Mouse (Mus musculus): Measurements from ENCODE around the gene Sgpp1.

The Sgpp1 gene
- long read RNA-seq, experiment 1, transcript Sgpp1-201 (3 exons, 3,323 nt) = major isoform, 95 of 111 reads
- long read RNA-seq, experiment 1, partial matches to known transcripts = 2 of 111 reads
- long read RNA-seq, experiment 1, other reads (novel, unspliced or antisense) = 14 of 111 reads
- long read RNA-seq, experiment 2, transcript Sgpp1-201 (3 exons, 3,323 nt) = major isoform, 106 of 120 reads
- long read RNA-seq, experiment 2, partial matches to known transcripts = 0 of 120 reads
- long read RNA-seq, experiment 2, other reads (novel, unspliced or antisense) = 13 of 120 reads

DNA sequence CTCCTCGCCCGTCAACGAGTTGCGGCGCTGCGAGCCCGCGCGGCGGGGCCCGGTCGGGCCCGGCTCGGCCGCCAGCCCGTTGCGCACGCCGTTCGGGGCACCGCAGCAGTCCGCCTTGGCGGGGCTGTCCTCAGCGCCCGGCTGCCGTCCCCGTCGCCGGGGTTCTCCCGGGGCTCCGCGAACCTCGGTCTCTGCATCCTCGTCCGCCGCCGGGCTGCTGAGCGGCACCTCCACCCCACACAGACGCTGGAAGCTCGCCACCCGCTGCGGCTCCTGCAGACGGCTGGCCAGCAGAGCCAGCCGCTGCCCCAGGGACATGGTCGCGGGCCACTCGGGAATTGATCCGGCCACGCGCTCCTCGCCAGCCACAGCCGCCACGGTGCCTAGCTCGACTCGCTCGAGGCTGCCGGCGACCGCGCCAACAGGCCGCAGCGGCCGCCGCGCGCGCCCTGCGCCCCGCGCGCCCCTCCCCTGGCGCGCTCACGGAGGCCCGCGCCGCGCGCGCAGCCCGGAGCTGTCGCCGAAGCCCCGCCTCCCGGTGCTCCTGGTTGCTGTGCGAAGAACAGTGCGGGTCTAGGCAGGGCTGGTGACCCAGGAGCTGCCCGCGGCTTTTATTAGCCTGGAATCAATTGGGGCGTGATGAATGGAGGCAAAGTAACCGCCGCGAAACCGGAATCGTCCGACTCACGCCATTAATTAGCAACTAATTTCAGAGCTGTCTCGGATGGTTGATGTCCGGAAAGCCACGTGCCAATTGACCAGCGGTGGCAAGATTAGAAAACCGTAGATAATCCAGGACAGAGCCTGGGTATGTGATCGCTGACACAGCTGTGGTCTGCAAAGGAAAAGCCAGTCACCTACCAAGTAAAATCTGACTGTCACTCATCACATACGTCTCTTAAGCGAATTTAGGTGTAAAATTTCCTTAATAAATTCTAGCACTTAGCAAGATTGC, at the start of gene Sgpp1:
Gene Sgpp1 (minus strand): TSS at position 484 of the 955 bp plus-strand sequence.
- intact Hi-C loops (cut with DNase I) = no loop called here

DNA sequence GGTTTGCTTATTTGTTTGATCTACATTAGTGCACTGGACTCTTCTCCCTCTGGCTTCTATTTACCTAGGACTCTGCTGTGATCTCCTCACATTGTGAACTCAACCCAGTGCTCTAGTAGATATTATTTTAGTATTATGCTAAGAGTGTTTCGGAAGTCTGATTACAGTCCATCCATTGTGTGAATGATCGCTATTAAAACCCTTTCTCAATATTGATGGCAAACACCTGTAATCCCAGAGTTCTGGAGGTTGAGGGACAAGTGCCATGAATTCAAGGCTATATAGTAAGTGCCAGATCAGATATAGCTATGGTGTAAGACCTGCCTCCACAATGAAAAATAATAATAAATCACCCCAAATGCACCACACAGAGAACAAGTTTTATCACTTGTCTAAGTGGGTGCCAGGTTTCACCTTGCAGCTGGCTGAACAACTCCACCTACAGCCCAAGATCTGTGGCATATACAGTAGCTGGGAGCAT, 48.8 kb upstream of the Sgpp1 start:
- intact Hi-C loops (cut with DNase I) = loop anchor here (5.0 kb wide), 1 partner anchor 393 kb away; the partner anchor contains the start of gene Esr2

DNA sequence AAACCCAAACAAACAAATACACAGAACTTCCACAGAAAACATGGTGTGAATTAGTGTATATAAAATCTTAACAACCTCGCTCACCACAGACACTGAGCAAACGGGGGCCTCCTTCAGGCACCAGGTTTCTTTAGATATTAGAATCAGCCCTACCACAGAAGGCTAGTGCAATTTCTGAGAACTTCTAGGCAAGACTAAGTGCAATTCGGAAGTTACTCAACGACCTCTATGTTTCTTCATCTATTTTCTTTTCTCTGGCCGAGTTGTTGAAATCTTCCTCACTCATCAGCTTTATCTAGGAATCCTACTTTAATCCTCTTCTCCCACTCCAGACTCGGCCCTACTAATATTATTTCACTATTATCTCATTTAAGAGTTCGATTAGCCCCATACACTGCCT, 46.5 kb upstream of the Sgpp1 start:
- intact Hi-C loops (cut with DNase I) = loop anchor here (5.0 kb wide), 1 partner anchor 395 kb away; the partner anchor contains the start of gene Esr2

DNA sequence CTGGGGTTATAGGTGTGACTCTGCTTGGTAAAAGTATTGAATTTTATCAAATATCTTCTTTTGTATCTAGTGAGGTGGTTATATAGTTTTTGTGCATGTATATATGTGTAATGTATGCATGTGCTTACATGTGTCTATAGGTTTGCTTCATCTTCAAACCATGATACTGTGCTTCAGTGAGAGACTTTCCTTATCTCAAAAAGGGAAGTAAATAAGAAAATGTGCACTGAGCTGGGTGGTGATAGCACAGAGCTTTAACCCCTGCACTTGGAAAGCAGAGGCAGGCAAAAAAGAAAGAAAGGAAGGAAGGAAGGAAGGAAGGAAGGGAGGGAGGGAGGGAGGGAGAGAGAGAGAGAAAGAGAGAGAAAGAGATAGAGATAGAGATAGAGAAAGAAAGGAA, 45.9 kb upstream of the Sgpp1 start:
- intact Hi-C loops (cut with DNase I) = loop anchor here (5.0 kb wide), 1 partner anchor 396 kb away; the partner anchor contains the start of gene Esr2

DNA sequence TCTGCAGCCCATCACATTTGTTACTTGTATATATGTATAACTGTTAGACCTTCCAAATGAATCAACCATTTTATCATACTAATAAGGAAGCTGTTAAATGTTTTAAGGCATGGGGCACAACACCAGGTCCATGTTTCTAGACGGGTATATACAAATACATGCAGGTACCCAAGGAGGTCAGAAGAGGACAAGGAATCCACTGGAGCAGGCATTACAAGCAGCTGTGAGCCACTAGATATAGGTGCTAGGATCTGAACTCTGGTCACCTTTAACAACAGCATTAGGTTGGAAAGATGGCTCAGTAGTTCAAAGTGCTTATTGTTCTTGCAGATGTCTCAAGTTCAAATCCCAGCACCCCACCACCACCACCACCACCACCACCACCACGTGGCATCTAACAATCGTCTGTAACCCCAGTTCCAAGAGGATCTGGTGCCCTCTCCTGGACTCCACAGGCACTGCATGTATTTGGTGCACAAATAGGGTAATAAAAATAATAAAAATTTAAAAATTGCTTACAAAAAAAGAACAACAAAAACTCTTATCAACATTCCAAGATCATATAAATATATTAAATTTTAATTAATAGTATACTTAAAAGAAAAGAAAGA, 37.0 kb upstream of the Sgpp1 start:
- intact Hi-C loops (cut with DNase I) = loop anchor here (5.0 kb wide), 1 partner anchor 100 kb away; no protein-coding TSS in a partner anchor

DNA sequence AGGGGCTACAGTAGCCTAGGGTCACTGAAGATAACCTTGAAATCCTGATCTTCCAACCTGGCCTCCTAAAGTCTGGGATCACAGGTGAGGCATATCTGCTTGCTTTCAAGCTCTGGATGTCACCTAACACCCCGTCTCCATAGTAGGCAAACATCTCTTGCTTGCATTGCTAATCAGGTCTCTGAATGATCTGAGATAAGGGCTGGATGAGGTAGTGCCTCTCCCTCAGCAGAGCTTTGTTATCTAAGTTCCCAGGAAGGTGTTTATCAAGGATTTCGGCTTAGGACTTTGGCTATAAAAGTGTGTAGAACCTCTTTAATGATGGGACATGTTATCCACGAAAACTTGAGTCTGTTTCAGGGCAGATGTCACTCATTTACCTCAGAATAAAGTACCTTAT, 35.9 kb upstream of the Sgpp1 start:
- intact Hi-C loops (cut with DNase I) = loop anchor here (5.0 kb wide), 1 partner anchor 99 kb away; no protein-coding TSS in a partner anchor

DNA sequence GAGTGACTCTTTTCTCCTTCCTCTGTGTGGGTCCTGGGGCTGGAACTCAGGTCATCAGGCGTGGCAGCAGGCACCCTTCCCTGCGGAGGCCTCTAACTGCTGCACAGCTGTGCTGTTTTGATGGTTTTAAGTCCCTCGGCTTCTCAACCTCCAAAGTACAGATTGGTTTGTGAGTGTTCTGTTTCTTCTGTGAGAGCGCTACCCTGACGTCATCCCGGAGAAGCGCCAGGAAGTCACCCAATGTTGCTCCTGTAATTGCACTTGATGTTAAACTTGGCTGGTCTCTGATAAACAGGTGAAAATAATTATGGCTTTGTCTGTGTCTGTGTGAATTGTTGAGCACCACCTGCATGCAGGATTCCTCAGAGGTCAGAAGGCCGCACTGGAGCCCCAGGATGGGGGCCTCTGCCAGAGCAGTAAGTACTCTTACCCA, 31.4 kb upstream of the Sgpp1 start:
- intact Hi-C loops (cut with DNase I) = loop anchor here (5.0 kb wide), 1 partner anchor 45 kb away; no protein-coding TSS in a partner anchor

DNA sequence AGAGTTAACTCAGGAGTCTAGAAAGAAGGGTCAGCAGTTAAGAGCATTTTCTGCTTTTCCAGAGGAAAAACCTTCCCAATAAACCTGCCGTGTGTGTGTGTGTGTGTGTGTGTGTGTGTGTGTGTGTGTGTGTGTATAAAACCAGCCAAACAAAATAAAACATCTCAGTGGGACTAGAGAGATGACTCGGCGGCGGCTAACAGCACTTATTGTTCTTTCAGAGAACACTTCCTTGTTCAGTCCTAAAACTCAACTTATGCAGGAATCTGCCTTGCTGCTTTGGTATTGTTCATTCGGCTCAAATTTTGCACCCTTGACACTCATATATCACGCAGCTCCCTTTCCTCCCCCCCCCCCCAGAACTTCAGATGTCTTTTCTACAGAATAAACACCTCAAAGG, 30.9 kb upstream of the Sgpp1 start:
- intact Hi-C loops (cut with DNase I) = loop anchor here (5.0 kb wide), 1 partner anchor 44 kb away; no protein-coding TSS in a partner anchor

DNA sequence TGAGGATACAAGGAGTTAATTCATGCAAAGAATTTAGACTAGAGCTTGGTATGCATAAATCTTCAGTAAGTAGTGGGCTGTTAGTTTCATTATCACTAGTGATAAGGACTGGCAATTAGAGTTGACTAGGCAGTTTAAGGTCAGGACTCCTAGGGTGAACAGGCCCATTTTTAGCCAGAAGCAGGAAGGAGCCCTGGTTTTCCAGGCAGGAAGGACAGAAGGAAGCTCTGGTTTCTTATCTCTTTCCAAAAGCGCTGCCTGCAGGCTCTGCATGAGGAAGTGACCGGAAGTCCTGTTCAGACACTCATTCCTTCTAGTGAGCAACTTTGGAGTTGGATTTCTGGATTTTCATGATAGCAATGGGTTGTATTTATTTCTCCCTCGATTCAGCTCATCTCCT, 30.2 kb upstream of the Sgpp1 start:
- intact Hi-C loops (cut with DNase I) = loop anchor here (5.0 kb wide), 1 partner anchor 43 kb away; no protein-coding TSS in a partner anchor

DNA sequence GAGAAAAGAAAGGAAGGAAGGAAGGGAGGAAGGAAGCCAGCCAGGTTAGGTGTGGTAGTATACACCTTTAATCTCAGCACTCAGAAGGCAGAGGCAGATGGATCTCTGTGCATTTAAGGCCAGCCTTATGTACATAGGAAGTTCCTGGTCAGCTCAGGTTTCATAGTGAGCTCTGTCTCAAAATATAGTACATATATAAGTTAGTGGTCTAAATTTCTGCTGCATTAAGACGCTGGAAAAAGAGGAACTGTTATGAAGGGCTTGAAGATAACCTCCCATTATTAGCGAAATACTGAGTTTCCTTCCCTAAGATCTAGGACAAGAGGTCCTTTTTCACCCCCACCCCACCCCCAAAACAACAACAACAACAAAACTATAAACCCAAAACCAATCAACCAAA, 20.9 kb upstream of the Sgpp1 start:
- intact Hi-C loops (cut with DNase I) = no loop called here

DNA sequence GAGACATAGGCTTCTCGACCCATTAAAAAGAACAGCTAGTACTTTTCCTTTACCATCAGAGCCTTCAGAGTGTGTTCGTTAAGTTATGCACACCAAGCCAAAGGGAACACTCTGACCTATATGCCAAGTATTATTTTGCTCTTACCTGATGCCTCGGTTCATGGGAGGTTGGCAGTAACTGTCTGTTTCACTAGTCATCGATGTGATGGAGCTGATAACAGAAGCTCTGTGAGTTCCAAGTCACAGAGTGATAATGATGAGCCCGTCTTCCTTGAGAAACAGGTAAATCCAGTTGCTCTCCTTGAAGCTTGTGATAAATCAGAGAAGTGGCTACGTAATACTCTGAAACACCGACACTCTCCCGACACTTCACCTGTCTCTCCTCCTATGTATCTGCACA, 18.2 kb upstream of the Sgpp1 start:
- intact Hi-C loops (cut with DNase I) = no loop called here

DNA sequence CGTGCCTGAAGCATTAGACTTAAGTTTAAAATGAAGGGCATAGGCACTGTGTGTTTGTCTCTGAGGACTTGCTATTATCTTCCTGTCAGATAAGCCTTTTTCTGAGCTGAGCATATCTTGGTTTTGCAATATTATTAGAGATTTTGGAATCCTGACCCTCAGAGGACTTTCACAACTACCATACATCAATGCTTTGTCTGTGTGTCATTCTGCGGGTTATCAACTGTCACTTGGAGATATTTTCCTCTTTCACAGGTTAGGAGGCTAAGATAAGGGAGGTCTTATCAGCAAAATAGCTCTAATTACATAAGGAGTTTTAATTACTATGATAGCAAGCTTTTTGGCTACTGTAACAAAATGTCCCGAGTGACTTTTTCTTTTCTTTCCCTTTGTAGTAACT, 16.5 kb upstream of the Sgpp1 start:
- intact Hi-C loops (cut with DNase I) = no loop called here

DNA sequence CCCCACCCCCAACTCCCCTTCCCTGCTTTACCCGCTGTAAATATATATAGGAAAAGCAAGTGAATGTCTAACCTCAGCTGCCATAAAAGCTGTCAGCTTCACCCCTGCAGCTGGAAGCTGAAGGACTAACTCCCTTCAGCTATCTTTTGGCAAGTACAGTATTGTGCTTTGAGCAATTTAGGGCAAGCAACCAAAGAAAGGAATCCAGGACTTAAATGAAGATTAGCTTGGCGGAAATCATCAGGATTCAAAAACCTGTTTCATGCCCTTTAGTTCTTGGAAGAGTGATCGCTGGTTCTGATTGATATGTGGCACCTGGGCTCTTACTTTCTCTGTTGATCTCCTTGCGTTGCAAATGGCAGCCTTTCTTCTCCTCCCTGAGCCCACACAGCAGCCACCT, 13.0 kb upstream of the Sgpp1 start:
- intact Hi-C loops (cut with DNase I) = no loop called here

DNA sequence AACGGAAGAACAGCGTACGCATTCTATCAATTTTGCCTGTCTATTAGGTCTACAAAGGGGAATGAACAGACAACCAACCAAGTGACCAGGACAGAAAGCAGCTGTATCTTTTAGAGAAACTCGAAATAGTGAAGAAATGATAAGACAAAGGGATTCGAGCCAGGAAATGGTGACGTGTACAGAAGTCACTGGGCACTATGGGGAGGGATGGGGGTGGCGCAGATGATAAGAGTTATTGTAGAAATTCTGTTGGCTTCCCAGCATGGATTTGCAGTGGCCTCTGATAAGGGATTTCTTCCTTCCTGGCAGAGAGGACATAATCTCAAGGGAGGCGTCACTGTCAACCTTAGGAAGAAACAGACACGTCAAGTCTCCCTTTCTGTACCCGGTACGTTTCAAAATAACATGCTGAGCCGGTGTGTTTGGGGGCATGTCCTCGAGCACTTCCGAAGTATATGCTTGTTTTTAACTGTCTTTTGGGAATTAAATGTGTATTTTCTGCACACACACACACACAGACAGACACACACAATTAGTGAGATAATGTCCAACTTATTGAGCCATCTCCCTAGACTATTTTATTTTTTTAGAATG, 10.3 kb upstream of the Sgpp1 start:
- intact Hi-C loops (cut with DNase I) = no loop called here

DNA sequence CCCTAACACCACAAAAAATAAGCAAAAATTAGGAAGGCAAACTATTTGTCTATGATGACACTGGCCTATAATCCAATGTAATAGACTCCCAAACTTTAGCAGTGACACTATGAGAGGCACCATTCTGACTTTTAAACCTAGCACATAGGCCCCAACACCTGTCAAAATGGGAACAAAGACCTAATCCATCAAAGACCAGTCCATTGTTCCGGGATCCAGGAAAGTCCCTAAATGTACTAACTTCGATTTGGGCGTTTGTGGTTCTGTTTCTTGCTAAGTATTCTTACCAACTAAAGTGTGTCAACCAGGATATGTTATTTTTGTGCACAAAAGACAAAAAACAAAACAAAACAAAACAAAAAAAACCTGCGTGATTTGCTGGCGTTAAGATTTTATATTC, 6.6 kb upstream of the Sgpp1 start:
- intact Hi-C loops (cut with DNase I) = no loop called here

DNA sequence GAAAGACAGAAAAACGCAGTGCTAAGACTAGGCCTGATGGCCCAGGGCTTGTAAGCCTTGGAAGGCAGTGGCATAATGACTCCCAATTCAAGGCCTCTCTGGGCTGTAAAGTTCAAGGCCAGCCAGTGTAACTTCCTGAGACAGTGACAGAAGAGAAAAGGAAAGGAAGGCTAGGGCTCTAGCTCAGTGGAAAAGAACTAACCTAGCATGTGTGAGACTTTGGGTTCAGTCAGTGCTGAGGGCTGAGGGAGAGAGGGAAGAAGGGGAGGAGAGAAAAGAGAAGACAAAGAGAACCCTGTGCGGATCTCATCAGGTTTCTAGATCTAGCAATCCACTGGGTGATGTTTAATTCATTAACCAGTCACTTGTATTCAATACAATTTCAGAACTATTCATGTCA, 5.7 kb upstream of the Sgpp1 start:
- intact Hi-C loops (cut with DNase I) = no loop called here

DNA sequence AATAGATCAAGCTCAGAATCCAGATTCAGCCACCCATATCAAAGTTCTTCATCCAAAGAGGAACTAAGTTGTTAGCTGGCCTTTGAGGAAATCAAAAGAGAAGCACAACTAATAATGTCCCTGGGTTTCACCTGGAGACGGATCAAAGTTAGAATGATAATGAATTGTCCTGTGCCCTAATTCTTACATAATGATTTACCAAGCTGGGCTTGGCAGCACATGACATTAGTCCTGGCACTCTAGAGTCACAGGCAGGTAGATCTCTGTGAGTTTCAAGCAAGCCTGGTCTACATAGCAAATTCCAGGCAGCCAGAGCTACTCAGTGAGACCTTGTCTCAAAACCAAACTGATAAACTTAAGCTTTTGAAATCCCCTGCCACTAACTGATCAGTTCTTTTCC, 4.9 kb upstream of the Sgpp1 start:
- intact Hi-C loops (cut with DNase I) = no loop called here

DNA sequence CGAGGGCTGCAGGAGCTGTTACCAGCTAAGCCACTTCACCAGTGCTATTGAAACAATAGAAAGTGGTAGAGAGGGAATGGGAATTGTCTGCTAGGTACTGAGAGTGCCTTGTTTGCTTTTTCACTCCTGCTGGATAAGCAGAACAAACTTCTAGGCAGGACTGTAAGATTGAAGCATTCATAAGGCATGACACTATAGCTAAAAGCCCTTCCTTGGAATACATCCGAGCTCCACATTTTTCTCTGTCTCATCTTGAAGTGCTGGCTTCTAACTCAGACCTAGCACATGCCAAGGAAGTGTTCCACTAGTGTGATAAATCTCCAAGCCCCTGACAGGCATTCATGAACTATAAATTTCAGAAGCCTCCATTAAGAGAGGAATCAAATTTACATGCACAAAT, 4.1 kb upstream of the Sgpp1 start:
- intact Hi-C loops (cut with DNase I) = no loop called here

DNA sequence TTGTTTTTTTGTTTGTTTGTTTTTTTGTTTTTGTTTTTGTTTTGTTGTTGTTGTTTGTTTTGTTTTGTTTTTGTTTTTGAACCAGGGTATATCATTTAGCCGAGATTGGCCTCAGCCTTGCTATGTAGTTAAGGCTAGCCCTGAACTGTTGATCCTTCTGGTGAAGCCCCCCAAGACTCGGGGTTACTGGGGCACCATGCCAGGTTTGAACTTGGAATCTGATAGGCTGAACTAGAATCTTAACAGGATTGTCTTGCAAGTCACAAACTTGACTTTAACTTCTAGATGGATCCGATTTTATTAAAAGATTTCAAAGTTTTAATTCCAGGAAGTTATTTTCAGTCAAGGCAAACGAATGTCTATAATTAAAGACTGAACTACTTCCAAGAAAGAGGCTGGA, 767 bp upstream of the Sgpp1 start:
- intact Hi-C loops (cut with DNase I) = no loop called here

DNA sequence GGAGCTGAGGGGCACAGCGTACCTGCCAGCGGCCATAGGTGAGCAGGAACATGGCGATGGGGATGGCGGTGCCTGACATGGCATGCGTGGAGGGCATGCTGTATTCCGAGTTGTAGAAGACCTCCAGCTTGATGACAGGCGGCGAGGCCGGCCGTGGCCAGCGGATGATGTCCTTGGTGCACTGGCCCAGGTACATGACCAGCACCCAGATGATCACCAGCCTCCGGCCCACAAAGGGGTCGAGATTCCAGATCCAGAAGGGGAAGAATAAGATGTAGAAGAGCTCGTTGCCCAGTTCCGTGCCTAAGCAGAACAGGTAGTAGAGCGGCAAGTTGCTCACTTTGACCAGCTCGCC, 661 bp downstream of the Sgpp1 start:
- intact Hi-C loops (cut with DNase I) = no loop called here

DNA sequence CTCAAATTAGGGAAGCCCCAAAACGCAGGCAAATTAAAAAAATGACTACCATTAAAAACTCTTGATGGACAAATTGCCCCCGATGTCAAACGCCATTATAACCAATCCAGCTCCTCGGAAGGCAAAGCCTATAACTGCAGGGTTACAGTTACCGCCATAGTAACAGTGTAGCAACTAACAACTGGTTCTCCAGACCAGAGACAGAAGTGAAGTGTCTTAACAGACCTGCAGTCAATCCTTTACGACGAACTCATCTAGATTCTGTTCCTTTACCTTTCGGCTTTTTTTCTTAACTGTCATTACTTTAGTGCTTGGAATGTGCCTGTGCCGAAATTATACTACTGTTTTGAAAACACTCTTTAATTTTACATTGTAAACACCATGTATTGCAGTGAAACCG, 1.4 kb downstream of the Sgpp1 start:
- intact Hi-C loops (cut with DNase I) = no loop called here

Measured in adrenal gland (tissue).